Mouse (Mus musculus): ENCODE measurements around the gene Qtrt1. TPM values are rescaled to one million over a fixed set of nuclear protein-coding genes. Genes with fewer than 3 reads are reported as not detected.

The Qtrt1 gene
- polyA plus RNA-seq, 1 experiment from 2014 or later: 55.8 TPM

DNA sequence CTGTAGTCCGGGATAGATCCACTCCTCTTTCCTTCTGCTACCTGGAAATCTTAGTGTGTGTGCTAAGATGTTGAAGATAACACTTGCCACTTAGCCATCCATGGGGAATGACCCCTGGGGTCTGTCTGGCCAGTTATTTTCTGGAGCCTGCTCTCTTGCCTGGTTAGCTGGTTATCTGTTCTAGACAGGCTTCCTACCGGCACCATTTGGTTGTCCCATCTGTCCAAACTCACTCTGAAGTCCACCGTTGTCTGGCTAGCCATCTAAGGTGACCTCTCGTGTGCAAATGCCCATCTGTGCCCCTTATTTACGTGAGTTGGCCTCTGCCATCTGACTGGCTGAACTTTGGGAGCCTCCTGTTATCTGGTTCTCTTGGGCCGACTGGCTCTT is 13.9 kb downstream of the Qtrt1 start:
- no peak for ATAC-seq (ENCODE audit: low FRiP score, low read depth)
- H3K4me2 ChIP-seq: peak overlapping the region; percentile 96
- H3K9me3 ChIP-seq: no peaks in the 10 kb centered on the region
- H3K4me3 ChIP-seq: peak overlapping the region; percentile 85
- H3K27ac ChIP-seq (replicated peaks): peak overlapping the region; percentile 85
- WGBS: 7% methylated on average over 6 of the region's 6 CpGs
- peaks cover 7% of the 10 kb centered on the region for H3K36me3 ChIP-seq
- H3K9ac ChIP-seq: peak overlapping the region; percentile 76
- no peaks in the 10 kb centered on the region for H3K27me3 ChIP-seq
- peaks cover 45% of the 10 kb centered on the region for H3K4me1 ChIP-seq (replicated peaks)

DNA sequence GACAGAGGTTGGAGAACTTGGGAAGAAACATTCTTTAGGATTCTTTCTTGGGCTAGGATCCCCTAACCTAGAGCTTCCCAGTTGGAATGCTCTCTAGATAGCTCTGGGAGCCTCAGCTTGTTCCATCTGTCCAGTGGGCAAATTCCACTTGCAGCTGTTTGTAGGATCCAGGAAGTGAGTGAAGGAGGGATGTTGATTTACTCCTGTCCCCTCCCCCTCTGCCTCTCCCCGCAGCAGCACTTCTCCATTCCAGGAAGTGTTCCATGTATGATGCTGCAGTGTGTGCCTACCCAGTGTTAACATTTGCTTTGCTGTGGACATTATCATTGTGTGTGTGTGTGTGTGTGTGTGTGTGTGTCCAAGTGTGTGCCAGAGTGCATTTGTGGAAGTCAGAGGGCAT is 14.4 kb downstream of the Qtrt1 start:
- Histone ChIP-seq H3K4me1 (replicated peaks) (peaks cover 49% of the 10 kb centered on the region), H3K4me3 (peak overlapping the region; percentile 85), H3K27me3 (no peaks in the 10 kb centered on the region), H3K36me3 (peaks cover 2% of the 10 kb centered on the region), H3K9ac (peak overlapping the region; percentile 76), H3K9me3 (no peaks in the 10 kb centered on the region), H3K27ac (replicated peaks) (no peak overlapping the region), H3K4me2 (peak overlapping the region; percentile 96)
- 45% methylated on average over 1 of the region's 1 CpGs for WGBS
- ATAC-seq (ENCODE audit: low FRiP score, low read depth): no peak

DNA sequence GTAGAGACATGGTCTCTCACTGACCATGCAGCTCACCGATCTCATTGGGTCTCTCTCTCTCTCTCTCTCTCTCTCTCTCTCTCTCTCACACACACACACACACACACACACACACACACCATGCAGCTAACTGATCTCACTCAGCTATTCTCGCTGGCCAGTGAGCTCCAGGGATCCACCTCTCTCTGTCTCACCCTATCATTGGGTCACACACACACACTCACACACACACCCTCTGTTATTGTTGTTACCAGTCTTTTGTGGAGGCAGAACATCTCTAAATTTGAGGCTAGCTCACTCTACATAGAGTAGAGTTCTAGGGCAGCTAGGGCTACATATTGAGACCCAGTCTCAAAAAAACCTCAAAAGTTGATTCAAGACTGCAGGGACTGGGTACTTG is 14.9 kb downstream of the Qtrt1 start:
- ATAC-seq (ENCODE audit: low FRiP score, low read depth): no peak
- Histone ChIP-seq H3K9ac (no peak overlapping the region), H3K4me1 (replicated peaks) (peaks cover 54% of the 10 kb centered on the region), H3K4me2 (peak overlapping the region; percentile 96), H3K27me3 (no peaks in the 10 kb centered on the region), H3K27ac (replicated peaks) (no peak overlapping the region), H3K4me3 (peak overlapping the region; percentile 85; the same call in 1 of the 2 replicates), H3K9me3 (no peaks in the 10 kb centered on the region), H3K36me3 (no peaks in the 10 kb centered on the region)
- 75% methylated on average over 2 of the region's 2 CpGs for WGBS

DNA sequence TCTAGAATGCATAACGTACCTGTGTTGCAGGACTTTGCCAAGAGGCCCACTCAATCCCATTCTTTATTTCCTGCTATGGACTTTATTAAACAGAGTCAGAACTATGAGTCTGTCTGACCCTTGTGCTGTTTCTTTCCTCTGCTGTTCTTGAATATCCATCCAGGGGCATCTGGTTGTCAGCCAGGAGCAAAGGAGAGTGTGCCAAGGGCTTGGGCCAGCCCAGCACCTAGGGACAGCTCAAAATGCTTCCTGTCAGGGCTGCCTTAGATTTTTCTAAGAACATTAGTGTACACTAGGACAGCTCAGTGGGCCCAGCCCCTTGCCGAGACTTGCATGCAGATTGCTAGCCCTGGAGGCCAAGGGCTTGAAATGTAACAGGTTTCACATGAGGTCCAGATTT is 16.1 kb downstream of the Qtrt1 start:
- Histone ChIP-seq H3K4me2 (no peak overlapping the region), H3K36me3 (no peaks in the 10 kb centered on the region), H3K27me3 (no peaks in the 10 kb centered on the region), H3K9me3 (no peaks in the 10 kb centered on the region), H3K4me1 (replicated peaks) (peaks cover 60% of the 10 kb centered on the region), H3K4me3 (no peak overlapping the region), H3K27ac (replicated peaks) (no peak overlapping the region), H3K9ac (no peak overlapping the region)
- ATAC-seq (ENCODE audit: low FRiP score, low read depth): no peak
- WGBS: 85% methylated on average over 2 of the region's 2 CpGs

GRCm38 (mm10) chr9:21428178-21428577 is 16.5 kb downstream of the Qtrt1 start:
- Histone ChIP-seq H3K9ac (no peak overlapping the region), H3K4me2 (no peak overlapping the region), H3K9me3 (no peaks in the 10 kb centered on the region), H3K27me3 (no peaks in the 10 kb centered on the region), H3K4me3 (no peak overlapping the region), H3K36me3 (no peaks in the 10 kb centered on the region), H3K4me1 (replicated peaks) (peaks cover 62% of the 10 kb centered on the region), H3K27ac (replicated peaks) (no peak overlapping the region)
- 91% methylated on average over 6 of the region's 6 CpGs for WGBS
- no peak for ATAC-seq (ENCODE audit: low FRiP score, low read depth)

DNA sequence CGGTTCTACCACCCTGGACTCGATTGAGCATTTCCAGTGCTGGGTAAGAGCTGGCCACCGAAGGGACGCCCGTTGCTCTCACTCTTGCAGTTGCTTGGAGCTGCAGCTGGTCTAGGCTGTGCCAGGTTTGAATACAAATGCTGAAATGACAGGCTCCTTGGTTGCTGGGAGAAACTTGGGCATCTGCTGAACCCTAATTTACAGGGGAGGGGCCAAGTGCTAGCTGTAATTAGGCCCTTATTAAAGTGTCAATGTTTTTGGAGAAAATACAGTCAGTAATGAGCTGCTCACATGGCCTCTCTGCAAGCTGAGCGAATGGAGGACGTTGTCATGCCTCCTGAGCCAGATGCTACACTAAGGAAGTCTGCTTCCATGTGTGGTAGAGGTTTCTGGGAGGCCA is 19.1 kb downstream of the Qtrt1 start:
- 74% methylated on average over 7 of the region's 7 CpGs for WGBS
- H3K4me2 ChIP-seq: no peak overlapping the region
- H3K27ac ChIP-seq (replicated peaks): no peak overlapping the region
- peaks cover 67% of the 10 kb centered on the region for H3K4me1 ChIP-seq (replicated peaks)
- no peak for ATAC-seq (ENCODE audit: low FRiP score, low read depth)
- H3K9ac ChIP-seq: no peak overlapping the region
- H3K4me3 ChIP-seq: no peak overlapping the region
- H3K27me3 ChIP-seq: no peaks in the 10 kb centered on the region
- no peaks in the 10 kb centered on the region for H3K9me3 ChIP-seq
- no peaks in the 10 kb centered on the region for H3K36me3 ChIP-seq

- WGBS: 82% methylated on average over 7 of the region's 7 CpGs
- no peak for ATAC-seq (ENCODE audit: low FRiP score, low read depth)
- Histone ChIP-seq H3K4me3 (no peak overlapping the region), H3K36me3 (no peaks in the 10 kb centered on the region), H3K9me3 (no peaks in the 10 kb centered on the region), H3K27me3 (no peaks in the 10 kb centered on the region), H3K9ac (no peak overlapping the region), H3K27ac (replicated peaks) (no peak overlapping the region), H3K4me2 (no peak overlapping the region), H3K4me1 (replicated peaks) (peaks cover 53% of the 10 kb centered on the region)
Measured at GRCm38 (mm10) chr9:21432066-21432465, 20.4 kb downstream of the Qtrt1 start.

- no peaks in the 10 kb centered on the region for H3K36me3 ChIP-seq
- no peak overlapping the region for H3K4me2 ChIP-seq
- H3K9me3 ChIP-seq: no peaks in the 10 kb centered on the region
- ATAC-seq (ENCODE audit: low FRiP score, low read depth): no peak
- H3K27ac ChIP-seq (replicated peaks): no peak overlapping the region
- H3K4me3 ChIP-seq: no peak overlapping the region
- H3K9ac ChIP-seq: no peak overlapping the region
- H3K4me1 ChIP-seq (replicated peaks): peaks cover 42% of the 10 kb centered on the region
- H3K27me3 ChIP-seq: no peaks in the 10 kb centered on the region
- 86% methylated on average over 8 of the region's 8 CpGs for WGBS
Measured at GRCm38 (mm10) chr9:21433766-21434165, 22.1 kb downstream of the Qtrt1 start.

GRCm38 (mm10) chr9:21434410-21434809 is 22.8 kb downstream of the Qtrt1 start:
- no peak overlapping the region for H3K9ac ChIP-seq
- no peaks in the 10 kb centered on the region for H3K9me3 ChIP-seq
- H3K4me1 ChIP-seq (replicated peaks): peaks cover 38% of the 10 kb centered on the region
- no peaks in the 10 kb centered on the region for H3K36me3 ChIP-seq
- H3K4me2 ChIP-seq: no peak overlapping the region
- no peaks in the 10 kb centered on the region for H3K27me3 ChIP-seq
- no peak overlapping the region for H3K4me3 ChIP-seq
- WGBS: 91% methylated on average over 2 of the region's 2 CpGs
- H3K27ac ChIP-seq (replicated peaks): no peak overlapping the region
- ATAC-seq (ENCODE audit: low FRiP score, low read depth): no peak

DNA sequence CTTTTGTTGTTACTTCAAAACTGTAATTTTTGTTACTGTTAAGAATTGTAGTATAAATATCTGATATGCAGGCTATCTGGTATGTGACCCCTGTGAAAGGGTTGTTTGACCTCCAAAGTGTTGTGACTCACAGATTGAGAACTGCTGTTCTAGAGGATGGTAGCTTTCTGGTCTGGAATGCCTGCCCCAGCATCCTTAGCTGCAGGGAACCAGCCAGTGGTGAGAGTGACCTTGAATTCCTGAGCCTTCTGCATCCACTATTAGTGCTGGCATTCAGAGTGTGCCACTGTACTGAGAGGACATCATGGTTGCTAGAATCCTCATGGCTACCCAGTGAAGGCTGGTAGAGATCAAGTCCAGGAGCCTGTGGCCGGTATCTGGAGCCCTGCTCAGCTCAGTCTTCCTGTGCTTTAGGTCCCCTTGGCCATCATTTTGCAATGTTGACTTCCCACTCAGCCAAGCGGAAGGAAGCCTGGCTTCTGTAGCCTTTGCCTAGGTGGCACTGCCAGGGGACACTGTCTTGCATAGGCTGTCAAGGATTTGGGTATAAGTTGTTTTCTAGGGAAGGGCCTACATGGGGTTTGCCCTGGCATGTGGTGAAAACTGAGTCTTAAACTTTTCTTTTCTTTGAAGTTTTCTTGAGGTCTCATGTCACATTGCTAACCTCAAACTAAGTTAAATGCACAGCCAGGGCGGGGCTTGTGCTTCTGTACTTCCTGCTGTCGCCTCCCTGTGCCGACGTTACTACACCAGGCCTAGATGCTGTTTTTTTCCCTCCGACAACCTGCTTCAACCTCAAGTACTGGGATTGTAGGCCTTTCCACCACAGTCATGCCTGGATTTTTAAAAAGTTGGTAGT is 24.4 kb downstream of the Qtrt1 start:
- Histone ChIP-seq H3K9ac (no peak overlapping the region), H3K36me3 (no peaks in the 10 kb centered on the region), H3K27ac (replicated peaks) (no peak overlapping the region), H3K9me3 (no peaks in the 10 kb centered on the region), H3K4me1 (replicated peaks) (peaks cover 24% of the 10 kb centered on the region), H3K4me2 (no peak overlapping the region), H3K27me3 (no peaks in the 10 kb centered on the region), H3K4me3 (no peak overlapping the region)
- no peak for ATAC-seq (ENCODE audit: low FRiP score, low read depth)
- 89% methylated on average over 7 of the region's 7 CpGs for WGBS

GRCm38 (mm10) chr9:21437577-21437976 is 25.9 kb downstream of the Qtrt1 start:
- Histone ChIP-seq H3K9me3 (no peaks in the 10 kb centered on the region), H3K4me1 (replicated peaks) (peaks cover 13% of the 10 kb centered on the region), H3K27ac (replicated peaks) (no peak overlapping the region), H3K4me3 (no peak overlapping the region), H3K4me2 (no peak overlapping the region), H3K9ac (no peak overlapping the region), H3K36me3 (no peaks in the 10 kb centered on the region), H3K27me3 (no peaks in the 10 kb centered on the region)
- 93% methylated on average over 6 of the region's 6 CpGs for WGBS
- no peak for ATAC-seq (ENCODE audit: low FRiP score, low read depth)

- Histone ChIP-seq H3K9ac (no peak overlapping the region), H3K4me1 (replicated peaks) (peaks cover 11% of the 10 kb centered on the region), H3K4me3 (no peak overlapping the region), H3K9me3 (no peaks in the 10 kb centered on the region), H3K36me3 (no peaks in the 10 kb centered on the region), H3K4me2 (no peak overlapping the region), H3K27me3 (no peaks in the 10 kb centered on the region), H3K27ac (replicated peaks) (no peak overlapping the region)
- 73% methylated on average over 3 of the region's 3 CpGs for WGBS
- no peak for ATAC-seq (ENCODE audit: low FRiP score, low read depth)
Measured at GRCm38 (mm10) chr9:21438219-21438618, 26.6 kb downstream of the Qtrt1 start.

GRCm38 (mm10) chr9:21439456-21439855 is 27.8 kb downstream of the Qtrt1 start:
- Histone ChIP-seq H3K36me3 (no peaks in the 10 kb centered on the region), H3K9ac (no peak overlapping the region), H3K4me1 (replicated peaks) (peaks cover 3% of the 10 kb centered on the region; the same call in 1 of the 2 replicates), H3K27me3 (no peaks in the 10 kb centered on the region), H3K9me3 (no peaks in the 10 kb centered on the region), H3K27ac (replicated peaks) (no peak overlapping the region), H3K4me3 (no peak overlapping the region), H3K4me2 (no peak overlapping the region)
- WGBS: 78% methylated on average over 3 of the region's 3 CpGs
- no peak; the same call in 1 of the 2 replicates for ATAC-seq (ENCODE audit: low FRiP score, low read depth)

Data from hindbrain, embryonic 15.5 days (tissue).